Comparison of ENCODE assay signal across 14 mouse cellular contexts in the genomic region with DNA sequence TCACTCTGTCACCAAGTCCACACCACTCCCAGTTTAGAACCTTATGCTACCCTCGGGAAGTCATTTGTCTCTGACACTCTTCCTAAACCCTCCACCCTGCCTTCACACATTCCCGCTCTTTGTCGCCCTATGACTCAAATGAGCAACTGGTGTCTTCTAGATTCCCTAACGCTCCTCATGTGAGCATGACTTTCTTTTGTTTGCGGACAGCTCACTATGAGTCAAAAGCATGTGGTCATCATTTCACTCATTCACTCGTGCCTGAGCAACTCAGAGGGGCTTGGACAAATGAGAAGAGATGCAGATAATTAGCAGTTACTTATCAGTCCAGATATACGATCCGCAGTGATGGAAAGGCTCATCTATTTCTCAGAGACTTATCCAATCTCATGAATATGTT.
"Had no signal": no experiment of that assay in that cellular context is flagged by ENCODE, and none has a peak within 500 bp of the region (broad histone marks: within the 10 kb centered on the region; RNA-seq: fewer than 3 reads in every experiment).

No protein-coding gene starts in this region.

- H3K9ac ChIP-seq: limb, embryonic 12.5 days; liver, embryonic 13.5 days; liver, postnatal 0 days; midbrain, embryonic 12.5 days had no signal

- H3K4me3 ChIP-seq: limb, embryonic 12.5 days; liver, embryonic 13.5 days; midbrain, embryonic 12.5 days had no signal

- H3K4me2 ChIP-seq: limb, embryonic 12.5 days; liver, embryonic 13.5 days; midbrain, embryonic 12.5 days had no signal

- H3K36me3 ChIP-seq: limb, embryonic 12.5 days; liver, embryonic 13.5 days; midbrain, embryonic 12.5 days had no signal

- H3K4me1 ChIP-seq: limb, embryonic 12.5 days; liver, embryonic 13.5 days; midbrain, embryonic 12.5 days had no signal

- H3K27ac ChIP-seq: kidney, postnatal 0 days; limb, embryonic 12.5 days; liver, embryonic 13.5 days; macrophage; midbrain, embryonic 12.5 days had no signal

- H3K9me3 ChIP-seq: limb, embryonic 12.5 days; liver, embryonic 13.5 days; midbrain, embryonic 12.5 days had no signal

- DNase-seq: kidney, adult 9 months; kidney, postnatal 36 days; layer of hippocampus, adult 9-11 months; layer of hippocampus, postnatal 36 days; liver; liver, embryonic 13.5 days; liver, postnatal 0 days; right cerebral cortex, postnatal 25 days; thymus, postnatal 4 days had no signal

- H3K27me3 ChIP-seq: limb, embryonic 12.5 days; liver, embryonic 13.5 days; midbrain, embryonic 12.5 days had no signal

- ATAC-seq: liver, postnatal 0 days; midbrain, embryonic 16.5 days had no signal
